Mouse (Mus musculus) limb, embryonic 14.5 days (tissue): ENCODE data around the gene A130010J15Rik. TPM values are rescaled to one million over a fixed set of nuclear protein-coding genes. Genes with fewer than 3 reads are reported as not detected.

Experiments used
- ATAC-seq: fragments of 200-750 bp; cut with Nextera tagmentation; 2 replicates; pipeline ENCODE4 v1.8.0; 2017; ENCODE audit warnings: low read depth, moderate number of reproducible peaks, moderate TSS enrichment; ENCODE audit not compliant: low FRiP score
- DNase-seq: peaks from one replicate; pipeline ENCODE4 v3.0.0-alpha.2; 2015; ENCODE audit warnings: low spot score
- H3K27ac ChIP-seq: fragments of 300-500 bp; sonication (generic); replicated peaks from 2 replicates; pipeline ENCODE4 v1.5.1; 2014; ENCODE audit warnings: low read depth, mild to moderate bottlenecking, low read length, moderate library complexity, mixed read lengths
- H3K27me3 ChIP-seq: fragments of 300-500 bp; sonication (generic); 2 replicates; pipeline ENCODE4 v1.6.1; 2014; ENCODE audit warnings: low read length, mixed read lengths; ENCODE audit not compliant: control insufficient read depth, insufficient read depth
- H3K36me3 ChIP-seq: fragments of 300-500 bp; sonication (generic); 2 replicates; pipeline ENCODE4 v1.6.1; 2014; ENCODE audit warnings: mild to moderate bottlenecking, low read length, moderate library complexity, mixed read lengths; ENCODE audit not compliant: control insufficient read depth, insufficient read depth
- H3K4me1 ChIP-seq: fragments of 300-500 bp; sonication (generic); 2 replicates; pipeline ENCODE4 v1.6.1; 2014; ENCODE audit warnings: antibody characterized with exemption, low read length, mixed read lengths; ENCODE audit not compliant: control insufficient read depth, insufficient read depth
- H3K4me2 ChIP-seq: fragments of 300-500 bp; sonication (generic); replicated peaks from 2 replicates; pipeline ENCODE4 v1.6.1; 2014; ENCODE audit warnings: low read depth, mild to moderate bottlenecking, low read length, moderate library complexity; ENCODE audit not compliant: severe bottlenecking
- H3K4me3 ChIP-seq: fragments of 300-500 bp; sonication (generic); replicated peaks from 2 replicates; pipeline ENCODE4 v1.5.1; 2014; ENCODE audit warnings: low read length
- H3K9ac ChIP-seq: fragments of 300-500 bp; sonication (generic); 2 replicates; pipeline ENCODE4 v1.6.1; 2014; ENCODE audit warnings: mild to moderate bottlenecking, low read depth, low read length, moderate library complexity; ENCODE audit not compliant: severe bottlenecking
- H3K9me3 ChIP-seq: fragments of 300-500 bp; sonication (generic); 2 replicates; pipeline ENCODE4 v1.6.1; 2016; ENCODE audit warnings: low read length; ENCODE audit not compliant: control insufficient read depth
- POLR2A ChIP-seq: fragments of 200-500 bp; IDR thresholded peaks from 2 replicates; pipeline ENCODE4 v1.8.0; 2012; ENCODE audit warnings: inconsistent platforms, mild to moderate bottlenecking, moderate library complexity, borderline replicate concordance; ENCODE audit not compliant: insufficient read depth, insufficient read length; ENCODE audit errors: extremely low read depth
- WGBS: fragments of 180-500 bp; shearing (Covaris S2); extraction: QIAGEN DNeasy Blood & Tissue Kit; methylation state at CpG from one replicate; pipeline ENCODE4 v1.1.7; 2014; 5-methylcytosine and 5-hydroxymethylcytosine counted together
- polyA plus RNA-seq, 2 experiments: library from polyadenylated mRNA; depleted of rRNA in 1 of 2; stranded (reverse) in 1 of 2; unstranded in 1 of 2; fragments of >200 nt; fragmentation: Nextera tagmentation in 1 of 2; extraction: Ambion mirVana in 1 of 2; gene quantifications; 2 replicates each; pipeline versions ENCODE4 v1.2.1 to v1.2.3; 2012 to 2014

A130010J15Rik gene
- polyA plus RNA-seq, 2 experiments, result 9.6 to 15.1 TPM

DNA sequence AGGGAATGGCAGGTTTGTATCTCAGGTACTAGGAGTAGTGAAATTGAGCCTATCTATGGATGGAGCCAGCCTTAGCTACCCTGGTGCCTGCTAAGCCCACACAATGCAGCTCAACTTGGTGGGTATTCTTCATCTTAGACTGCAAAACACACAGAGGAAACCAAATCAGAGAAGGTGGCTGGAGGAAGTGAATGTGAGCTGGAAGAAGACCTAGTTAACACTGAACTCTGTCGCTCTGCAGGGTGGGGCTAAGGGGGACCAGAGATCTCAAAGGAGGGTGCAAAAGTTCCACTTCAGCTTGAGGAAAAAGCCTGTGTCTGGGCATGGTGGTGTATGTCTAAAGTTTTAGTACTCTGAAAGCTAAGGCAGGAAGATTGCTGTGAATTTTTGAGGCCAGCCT lies 8.2 kb upstream of the A130010J15Rik start:
- no peak for TF ChIP-seq POLR2A
- Histone ChIP-seq H3K27me3 (no peaks in the 10 kb centered on the region), H3K4me2 (no peak overlapping the region), H3K4me1 (peaks cover 13% of the 10 kb centered on the region), H3K4me3 (no peak overlapping the region), H3K9me3 (no peaks in the 10 kb centered on the region), H3K36me3 (no peaks in the 10 kb centered on the region), H3K9ac (no peak overlapping the region), H3K27ac (no peak overlapping the region)
- DNase-seq (no peak), ATAC-seq (no peak)
- WGBS, result 58% methylated on average over 1 of the region's 1 CpGs

DNA sequence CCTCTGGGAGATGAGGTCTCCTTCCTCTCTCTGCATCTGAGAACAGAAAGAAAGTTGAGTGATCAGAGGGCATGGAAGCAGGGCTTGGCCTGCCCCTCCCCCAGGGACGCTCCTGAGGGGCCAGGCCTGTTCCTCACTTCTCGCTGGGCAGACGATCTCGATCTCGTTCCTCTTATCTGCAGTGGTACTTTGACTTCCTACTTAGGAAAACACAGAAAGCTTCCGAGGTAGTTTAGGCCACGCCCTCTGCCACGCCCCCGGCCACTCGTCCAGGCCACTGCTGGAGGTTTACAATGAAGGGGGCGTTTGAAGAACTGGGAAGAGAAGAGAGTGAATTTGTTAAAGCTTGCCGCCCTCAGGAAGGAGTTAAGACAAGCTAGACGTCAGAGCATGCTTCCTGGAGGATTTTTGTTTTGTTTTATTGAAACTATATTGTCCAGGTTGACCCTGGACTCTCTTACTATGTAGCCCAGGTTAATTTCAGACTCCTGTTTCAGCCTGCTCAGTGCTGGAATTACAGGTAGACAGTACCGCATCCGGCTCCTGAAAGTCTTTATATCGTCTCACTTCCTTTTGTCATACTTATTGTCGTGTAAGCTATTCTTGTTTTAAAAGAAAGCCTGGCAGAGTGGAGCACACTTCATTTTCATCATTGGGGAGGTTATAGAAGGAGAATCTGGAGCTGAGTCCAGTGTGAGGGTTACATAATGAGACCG lies 7.4 kb upstream of the A130010J15Rik start:
- Histone ChIP-seq H3K27ac (no peak overlapping the region), H3K9me3 (no peaks in the 10 kb centered on the region), H3K36me3 (no peaks in the 10 kb centered on the region), H3K27me3 (no peaks in the 10 kb centered on the region), H3K4me1 (peaks cover 13% of the 10 kb centered on the region), H3K4me3 (peak overlapping the region; percentile 13; the same call in 1 of the 2 replicates), H3K4me2 (peak overlapping the region; percentile 37), H3K9ac (0 out of 2 replicates have a peak overlapping the region, but pooled peaks have one; percentile 12)
- 0 out of 2 replicates have a peak, but pooled peaks have one; percentile 28 for ATAC-seq
- TF ChIP-seq POLR2A, result no peak
- peak; percentile 44 for DNase-seq
- 19% methylated on average over 17 of the region's 18 CpGs for WGBS

DNA sequence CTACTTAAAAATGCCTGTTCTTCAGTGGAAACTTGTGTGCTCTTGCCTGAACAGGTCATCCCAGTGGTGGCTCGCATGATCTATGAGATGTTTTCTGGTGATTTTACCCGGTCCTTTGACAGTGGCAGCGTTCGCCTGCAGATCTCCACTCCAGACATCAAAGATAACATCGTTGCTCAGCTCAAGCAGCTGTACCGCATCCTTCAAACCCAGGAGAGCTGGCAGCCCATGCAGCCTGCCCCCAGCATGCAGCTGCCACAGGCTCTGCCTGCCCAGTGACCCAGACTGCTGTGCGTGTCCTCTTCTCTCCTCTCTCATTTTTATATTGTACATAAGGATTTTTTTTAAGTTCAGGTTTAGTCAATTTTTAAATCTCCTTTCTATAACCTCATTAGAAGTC lies 1.4 kb downstream of the A130010J15Rik start:
- 0 out of 2 replicates have a peak overlapping the region, but pooled peaks have one; percentile 5 for H3K27ac ChIP-seq

DNA sequence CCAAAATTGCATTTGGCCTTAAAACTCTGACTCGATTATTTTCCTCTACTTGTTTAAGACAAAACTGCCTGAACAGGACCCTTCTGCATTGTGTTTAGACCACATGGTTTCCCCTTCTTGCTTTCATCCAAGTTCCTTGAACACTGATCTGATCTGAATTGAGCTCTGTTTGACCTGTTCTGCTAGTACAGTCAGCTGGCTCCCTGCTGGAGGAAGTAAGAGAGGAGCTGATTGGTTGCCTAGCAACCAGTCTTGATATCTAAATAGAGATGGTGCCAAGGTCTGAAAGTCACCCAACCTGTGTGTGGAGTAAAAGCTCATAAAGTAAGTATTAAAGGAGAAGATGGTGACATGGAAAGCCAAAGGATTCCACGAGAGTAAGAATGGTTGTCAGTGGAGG lies 2.0 kb downstream of the A130010J15Rik start:
- H3K27ac ChIP-seq, result no peak overlapping the region
- no peak overlapping the region for H3K4me2 ChIP-seq
- no peaks in the 10 kb centered on the region for H3K27me3 ChIP-seq
- no peaks in the 10 kb centered on the region for H3K36me3 ChIP-seq
- 78% methylated on average over 2 of the region's 2 CpGs for WGBS
- no peak for TF ChIP-seq POLR2A
- no peak overlapping the region for H3K4me3 ChIP-seq
- no peaks in the 10 kb centered on the region for H3K9me3 ChIP-seq
- H3K4me1 ChIP-seq, result peaks cover 13% of the 10 kb centered on the region
- H3K9ac ChIP-seq, result no peak overlapping the region
- no peak for ATAC-seq
- DNase-seq, result peak; percentile 61

More for the DNA sequence above, 1.4 kb downstream of the A130010J15Rik start:
- Histone ChIP-seq H3K9me3 (no peaks in the 10 kb centered on the region), H3K4me2 (no peak overlapping the region), H3K9ac (no peak overlapping the region), H3K4me1 (peaks cover 11% of the 10 kb centered on the region), H3K36me3 (no peaks in the 10 kb centered on the region), H3K4me3 (no peak overlapping the region), H3K27me3 (no peaks in the 10 kb centered on the region)
- no peak for ATAC-seq
- DNase-seq, result no peak
- WGBS, result 77% methylated on average over 7 of the region's 7 CpGs
- TF ChIP-seq POLR2A, result no peak

DNA sequence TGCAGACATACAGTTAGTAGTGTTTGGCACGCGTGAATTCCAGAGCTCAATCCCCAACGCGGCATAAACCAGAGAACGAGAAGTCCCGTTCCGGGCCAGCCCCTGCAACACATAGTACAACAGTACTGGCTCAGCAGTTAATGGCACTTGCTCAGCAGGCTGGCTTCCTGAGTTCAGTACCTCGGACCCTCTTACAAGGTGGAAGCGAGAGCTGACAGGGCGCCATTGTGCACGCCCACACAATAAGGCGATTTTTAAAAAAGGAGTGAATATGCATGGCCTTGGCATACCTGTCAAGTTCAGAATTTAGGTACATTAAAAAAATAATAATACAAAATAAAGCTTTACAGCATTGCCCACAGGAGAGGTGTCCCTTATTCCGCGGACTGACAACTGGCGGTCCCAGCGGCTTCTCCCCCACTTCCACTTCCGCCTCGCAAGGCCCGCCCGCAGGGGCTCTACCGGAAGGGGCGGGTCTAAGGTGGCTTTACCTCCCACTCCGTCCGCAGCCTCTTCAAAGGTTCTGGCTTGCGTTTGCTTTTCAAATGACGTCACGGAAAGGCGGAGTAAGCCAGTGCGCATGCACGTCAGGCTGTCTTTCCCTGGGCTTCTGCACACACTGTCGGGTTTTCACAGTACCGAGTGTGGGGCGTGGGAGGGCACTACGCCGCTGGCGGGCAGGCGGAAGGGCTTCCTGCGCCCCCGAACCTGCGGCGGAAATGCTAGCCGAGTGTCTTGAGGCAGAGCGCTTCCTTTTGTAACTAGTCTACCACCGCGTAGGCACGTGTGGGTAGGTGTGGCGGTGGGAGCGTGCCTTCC lies 5.4 kb downstream of the A130010J15Rik start:
- peak; percentile 99 for ATAC-seq
- Histone ChIP-seq H3K9me3 (no peaks in the 10 kb centered on the region), H3K27me3 (no peaks in the 10 kb centered on the region), H3K9ac (peak overlapping the region; percentile 83), H3K4me2 (peak overlapping the region; percentile 85), H3K27ac (peak overlapping the region; percentile 81), H3K4me1 (peaks cover 13% of the 10 kb centered on the region), H3K36me3 (no peaks in the 10 kb centered on the region), H3K4me3 (peak overlapping the region; percentile 69)
- DNase-seq, result peak; percentile 98
- under 1% methylated on average over 48 of the region's 48 CpGs for WGBS
- 0 out of 2 replicates have a peak, but pooled peaks have one; percentile 50 for TF ChIP-seq POLR2A
